Mouse (Mus musculus) layer of hippocampus, adult 9-11 months (tissue): ENCODE results near the gene Dlk1.
"Not testable (repeated sequence)": the region's sequence is repeated elsewhere in the genome, so short reads cannot be mapped to it uniquely, and the experiment has no call there.

ENCODE experiments used
- DNase-seq: peaks from one replicate; pipeline ENCODE4 v3.0.0; 2022

The Dlk1 gene

GRCm38 (mm10) chr12:109486525-109486924, 33.9 kb downstream of the Dlk1 start:
- DNase-seq = not testable (repeated sequence)

GRCm38 (mm10) chr12:109491701-109492100, 39.1 kb downstream of the Dlk1 start:
- DNase-seq = peak; percentile 65

GRCm38 (mm10) chr12:109493381-109493780, 40.8 kb downstream of the Dlk1 start:
- DNase-seq = no peak

GRCm38 (mm10) chr12:109495016-109495644, 42.5 kb downstream of the Dlk1 start:
- DNase-seq = no peak

- no peak for DNase-seq
These were observed 43.8 kb downstream of the Dlk1 start for GRCm38 (mm10) chr12:109496397-109496796.

- DNase-seq = no peak
These were observed 48.4 kb downstream of the Dlk1 start for GRCm38 (mm10) chr12:109500992-109501391.

- no peak for DNase-seq
These were observed 49.9 kb downstream of the Dlk1 start for GRCm38 (mm10) chr12:109502360-109503040.

- no peak for DNase-seq
These were observed 55.1 kb downstream of the Dlk1 start for GRCm38 (mm10) chr12:109507693-109508092.

- DNase-seq = no peak
These were observed 56.2 kb downstream of the Dlk1 start for GRCm38 (mm10) chr12:109508495-109509454.

GRCm38 (mm10) chr12:109509531-109510137, 57.0 kb downstream of the Dlk1 start:
- DNase-seq = no peak

- no peak for DNase-seq
These were observed 57.6 kb downstream of the Dlk1 start for GRCm38 (mm10) chr12:109510247-109510646.

GRCm38 (mm10) chr12:109511456-109511855, 58.8 kb downstream of the Dlk1 start:
- peak; percentile 79 for DNase-seq

- DNase-seq = no peak
These were observed 59.7 kb downstream of the Dlk1 start for GRCm38 (mm10) chr12:109512151-109512907.
